8 mouse cellular contexts compared by ENCODE assay signal in genomic region chr17:71486231-71486851, GRCm38 (mm10). TPM values are rescaled to one million over a fixed set of nuclear protein-coding genes. Genes with fewer than 3 reads are reported as not detected.
DNase-seq lines count a peak whose midpoint lies in the region; ATAC-seq lines count a peak whose summit lies in the region.

No protein-coding gene starts in this region.

- WGBS in heart, embryonic 16.5 days = 26% methylated on average over 8 of the region's 8 CpGs
- WGBS in limb, embryonic 13.5 days = 5% methylated on average over 8 of the region's 8 CpGs
- 52% methylated on average over 8 of the region's 8 CpGs for WGBS in forebrain, embryonic 16.5 days

- no peaks in the 10 kb centered on the region for H3K9me3 ChIP-seq in heart, embryonic 16.5 days (replicated peaks; ENCODE audit: control insufficient read depth, low read length)
- no peaks in the 10 kb centered on the region for H3K9me3 ChIP-seq in limb, embryonic 13.5 days
- no peaks in the 10 kb centered on the region for H3K9me3 ChIP-seq in forebrain, embryonic 16.5 days (ENCODE audit: control insufficient read depth, low read length)

- no peaks in the 10 kb centered on the region for H3K4me1 ChIP-seq in heart, embryonic 16.5 days (ENCODE audit: control insufficient read depth, insufficient read depth, low read length)
- H3K4me1 ChIP-seq in limb, embryonic 13.5 days = peaks cover 21% of the 10 kb centered on the region
- no peaks in the 10 kb centered on the region for H3K4me1 ChIP-seq in forebrain, embryonic 16.5 days (replicated peaks; ENCODE audit: control insufficient read depth, insufficient read depth, low read length)

- peak overlapping the region; percentile 48 for H3K9ac ChIP-seq in heart, embryonic 16.5 days (ENCODE audit: low read length)
- H3K9ac ChIP-seq in limb, embryonic 13.5 days = peak overlapping the region; percentile 31; the same call in 1 of the 2 replicates
- H3K9ac ChIP-seq in forebrain, embryonic 16.5 days (replicated peaks; ENCODE audit: low read depth, low read length) = no peak overlapping the region

- ATAC-seq in heart, embryonic 16.5 days (replicated peaks; ENCODE audit: extremely low read depth, insufficient read depth, low FRiP score) = 0 out of 2 replicates have a peak, but pooled peaks have one; percentile 58
- no peak for ATAC-seq in limb, embryonic 13.5 days (ENCODE audit: low FRiP score, low read depth)
- no peak for ATAC-seq in forebrain, embryonic 16.5 days

- H3K4me2 ChIP-seq in heart, embryonic 16.5 days (ENCODE audit: low read depth, low read length) = peak overlapping the region; percentile 53
- peak overlapping the region; percentile 56 for H3K4me2 ChIP-seq in limb, embryonic 13.5 days (replicated peaks)
- H3K4me2 ChIP-seq in forebrain, embryonic 16.5 days (ENCODE audit: low read length) = no peak overlapping the region

- H3K27me3 ChIP-seq in heart, embryonic 16.5 days (ENCODE audit: control insufficient read depth, insufficient read depth, low read length) = no peaks in the 10 kb centered on the region
- no peaks in the 10 kb centered on the region for H3K27me3 ChIP-seq in limb, embryonic 13.5 days
- no peaks in the 10 kb centered on the region for H3K27me3 ChIP-seq in forebrain, embryonic 16.5 days (replicated peaks; ENCODE audit: control insufficient read depth, insufficient read depth, low read length)

- H3K27ac ChIP-seq in heart, embryonic 16.5 days (ENCODE audit: low read length) = peak overlapping the region; percentile 40
- H3K27ac ChIP-seq in limb, embryonic 13.5 days = peak overlapping the region; percentile 79
- no peak overlapping the region for H3K27ac ChIP-seq in forebrain, embryonic 16.5 days (ENCODE audit: low read length)

- DNase-seq in CD4-positive helper T cell, adult 2 months (ENCODE audit: low read depth, low spot score) = peak; percentile 86
- DNase-seq in T-cell, adult 2 months (ENCODE audit: low spot score) = peak; percentile 83
- peak; percentile 73 to 76 for DNase-seq in natural killer cell, adult 2 months (ENCODE audit: low spot score in 2 of 2)
- DNase-seq in cerebellum, adult 11 months = no peak
- DNase-seq in adrenal gland, adult 8-10 months = no peak

- peak overlapping the region; percentile 30 for H3K4me3 ChIP-seq in heart, embryonic 16.5 days (ENCODE audit: low read length)
- H3K4me3 ChIP-seq in limb, embryonic 13.5 days = peak overlapping the region; percentile 22
- no peak overlapping the region for H3K4me3 ChIP-seq in forebrain, embryonic 16.5 days (replicated peaks; ENCODE audit: low read length)

- no peaks in the 10 kb centered on the region for H3K36me3 ChIP-seq in heart, embryonic 16.5 days (ENCODE audit: control insufficient read depth, insufficient read depth)
- no peaks in the 10 kb centered on the region for H3K36me3 ChIP-seq in limb, embryonic 13.5 days
- no peaks in the 10 kb centered on the region for H3K36me3 ChIP-seq in forebrain, embryonic 16.5 days (ENCODE audit: control insufficient read depth, insufficient read depth)

RNA-seq across cellular contexts. Expression of gene Smchd1, which starts 11.2 kb away (rescaled TPM):
- 34.4 and 35.4 TPM in 2 replicates for polyA plus RNA-seq in heart, embryonic 16.5 days (2015; fragmentation: Nextera tagmentation; extraction: Ambion mirVana)
- polyA plus RNA-seq in limb, embryonic 13.5 days (2015; fragmentation: Nextera tagmentation; extraction: Ambion mirVana) = 72.3 and 81.5 TPM in 2 replicates
- 10 to 100 TPM; 35.0 to 56.7 (median 47.4) TPM for total RNA-seq in adrenal gland, adult 8-10 months (2022)
- polyA plus RNA-seq in forebrain, embryonic 16.5 days (2015; fragmentation: Nextera tagmentation; extraction: Ambion mirVana) = 53.4 and 54.1 TPM in 2 replicates

RNA-seq across cellular contexts. Expression of gene Gm4707, which starts 26.6 kb away (rescaled TPM):
- polyA plus RNA-seq in heart, embryonic 16.5 days (2015; fragmentation: Nextera tagmentation; extraction: Ambion mirVana) = 2.6 and 4.9 TPM in 2 replicates
- polyA plus RNA-seq in limb, embryonic 13.5 days (2015; fragmentation: Nextera tagmentation; extraction: Ambion mirVana) = 5.8 and 7.4 TPM in 2 replicates
- 1 to 10 TPM; 1.1 to 5.3 (median 2.0) TPM for total RNA-seq in adrenal gland, adult 8-10 months (2022)
- 1.8 and 3.5 TPM in 2 replicates for polyA plus RNA-seq in forebrain, embryonic 16.5 days (2015; fragmentation: Nextera tagmentation; extraction: Ambion mirVana)

RNA-seq across cellular contexts. Expression of gene Ndc80, which starts 40.3 kb away (rescaled TPM):
- 35.2 and 41.0 TPM in 2 replicates for polyA plus RNA-seq in heart, embryonic 16.5 days (2015; fragmentation: Nextera tagmentation; extraction: Ambion mirVana)
- polyA plus RNA-seq in limb, embryonic 13.5 days (2015; fragmentation: Nextera tagmentation; extraction: Ambion mirVana) = 45.6 and 46.6 TPM in 2 replicates
- total RNA-seq in adrenal gland, adult 8-10 months (2022) = 1 to 10 TPM in 2 of 4 experiments, under 1 TPM in 2; 0.67 to 1.5 (median 0.99) TPM
- 17.7 and 21.1 TPM in 2 replicates for polyA plus RNA-seq in forebrain, embryonic 16.5 days (2015; fragmentation: Nextera tagmentation; extraction: Ambion mirVana)

Comparison
In these comparisons a context has a peak if more than half of its experiments do, and no peak if none do; other contexts are left out.
1. DNase-seq: peak in CD4-positive helper T cell, adult 2 months (single experiment), T-cell, adult 2 months (single experiment) and natural killer cell, adult 2 months (2 of 2); none in cerebellum, adult 11 months (single experiment) and adrenal gland, adult 8-10 months (single experiment).